Mouse (Mus musculus): Measurements from ENCODE around the gene Ankrd31. TPM values are rescaled to one million over a fixed set of nuclear protein-coding genes. Genes with fewer than 3 reads are reported as not detected.
"Not testable (repeated sequence)": the region's sequence is repeated elsewhere in the genome, so short reads cannot be mapped to it uniquely, and the experiment has no call there.

Ankrd31 gene
- polyA plus RNA-seq, 1 experiment from 2014 or later = not detected

GRCm38 (mm10) chr13:96746055-96746454, 2.0 kb upstream of the Ankrd31 start:
- Histone ChIP-seq H3K27ac (no peak overlapping the region), H3K9ac (no peak overlapping the region), H3K4me2 (replicated peaks) (no peak overlapping the region), H3K9me3 (no peaks in the 10 kb centered on the region), H3K36me3 (no peaks in the 10 kb centered on the region), H3K27me3 (no peaks in the 10 kb centered on the region), H3K4me1 (no peaks in the 10 kb centered on the region), H3K4me3 (no peak overlapping the region)
- 42% methylated on average over 6 of the region's 6 CpGs for WGBS
- no peak for ATAC-seq (ENCODE audit: low FRiP score, low read depth)

GRCm38 (mm10) chr13:96749859-96750258, 1.8 kb downstream of the Ankrd31 start:
- H3K4me2 ChIP-seq (replicated peaks) = no peak overlapping the region
- no peak for ATAC-seq (ENCODE audit: low FRiP score, low read depth)
- H3K4me3 ChIP-seq = no peak overlapping the region
- H3K36me3 ChIP-seq = no peaks in the 10 kb centered on the region
- no peaks in the 10 kb centered on the region for H3K4me1 ChIP-seq
- no peaks in the 10 kb centered on the region for H3K9me3 ChIP-seq
- no peak overlapping the region for H3K9ac ChIP-seq
- no peak overlapping the region for H3K27ac ChIP-seq
- no peaks in the 10 kb centered on the region for H3K27me3 ChIP-seq
- WGBS = 83% methylated on average over 6 of the region's 6 CpGs

- no peaks in the 10 kb centered on the region for H3K27me3 ChIP-seq
- H3K4me1 ChIP-seq = no peaks in the 10 kb centered on the region
- WGBS = 83% methylated on average over 2 of the region's 2 CpGs
- ATAC-seq (ENCODE audit: low FRiP score, low read depth) = no peak
- no peak overlapping the region for H3K4me2 ChIP-seq (replicated peaks)
- no peaks in the 10 kb centered on the region for H3K9me3 ChIP-seq
- no peak overlapping the region for H3K27ac ChIP-seq
- no peak overlapping the region for H3K4me3 ChIP-seq
- H3K36me3 ChIP-seq = no peaks in the 10 kb centered on the region
- H3K9ac ChIP-seq = no peak overlapping the region
These were observed 12.8 kb downstream of the Ankrd31 start for GRCm38 (mm10) chr13:96760848-96761247.

- H3K36me3 ChIP-seq = not testable (repeated sequence)
These were observed 38.0 kb downstream of the Ankrd31 start for GRCm38 (mm10) chr13:96786071-96786470.

GRCm38 (mm10) chr13:96793451-96793850, 45.4 kb downstream of the Ankrd31 start:
- Histone ChIP-seq H3K4me3 (no peak overlapping the region), H3K27me3 (no peaks in the 10 kb centered on the region), H3K4me1 (no peaks in the 10 kb centered on the region), H3K9ac (no peak overlapping the region), H3K36me3 (no peaks in the 10 kb centered on the region), H3K4me2 (replicated peaks) (no peak overlapping the region), H3K27ac (no peak overlapping the region), H3K9me3 (no peaks in the 10 kb centered on the region)
- WGBS = 84% methylated on average over 2 of the region's 2 CpGs
- no peak for ATAC-seq (ENCODE audit: low FRiP score, low read depth)

More at GRCm38 (mm10) chr13:96786071-96786470, 38.0 kb downstream of the Ankrd31 start:
- not testable (repeated sequence) for H3K4me1 ChIP-seq; H3K27me3 ChIP-seq; H3K9me3 ChIP-seq; H3K27ac ChIP-seq; H3K9ac ChIP-seq; H3K4me2 ChIP-seq (replicated peaks); H3K4me3 ChIP-seq; ATAC-seq (ENCODE audit: low FRiP score, low read depth)
- WGBS = 89% methylated on average over 5 of the region's 5 CpGs

GRCm38 (mm10) chr13:96795301-96795700, 47.2 kb downstream of the Ankrd31 start:
- WGBS = 72% methylated on average over 3 of the region's 3 CpGs
- Histone ChIP-seq H3K27ac (no peak overlapping the region), H3K4me2 (replicated peaks) (no peak overlapping the region), H3K4me1 (no peaks in the 10 kb centered on the region), H3K9me3 (no peaks in the 10 kb centered on the region), H3K4me3 (no peak overlapping the region), H3K36me3 (no peaks in the 10 kb centered on the region), H3K27me3 (no peaks in the 10 kb centered on the region), H3K9ac (no peak overlapping the region)
- no peak for ATAC-seq (ENCODE audit: low FRiP score, low read depth)

DNA sequence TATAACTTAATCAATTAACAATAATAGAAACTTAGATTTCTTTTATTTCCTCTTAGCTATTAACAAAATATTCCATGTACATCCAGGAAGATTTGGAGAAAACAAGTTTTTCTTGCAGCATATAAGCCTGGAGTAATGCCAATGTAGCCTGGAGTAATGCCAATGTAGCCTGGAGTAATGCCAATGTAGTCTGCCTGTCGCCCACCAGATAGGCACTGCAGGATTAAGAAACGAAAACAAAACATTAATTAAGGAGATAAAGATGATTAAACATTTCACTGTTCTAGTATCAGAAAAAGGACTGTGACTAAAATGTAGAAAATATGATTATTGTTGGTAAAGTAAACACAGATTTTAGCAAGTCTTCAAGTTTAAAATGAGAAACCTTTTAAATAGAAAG, 49.4 kb downstream of the Ankrd31 start:
- no peaks in the 10 kb centered on the region for H3K4me1 ChIP-seq
- H3K4me3 ChIP-seq = no peak overlapping the region
- no peaks in the 10 kb centered on the region for H3K36me3 ChIP-seq
- no peak for ATAC-seq (ENCODE audit: low FRiP score, low read depth)
- H3K9me3 ChIP-seq = no peaks in the 10 kb centered on the region
- no peaks in the 10 kb centered on the region for H3K27me3 ChIP-seq
- no peak overlapping the region for H3K4me2 ChIP-seq (replicated peaks)
- H3K9ac ChIP-seq = no peak overlapping the region
- H3K27ac ChIP-seq = no peak overlapping the region
- WGBS = 54% methylated on average over 2 of the region's 2 CpGs

DNA sequence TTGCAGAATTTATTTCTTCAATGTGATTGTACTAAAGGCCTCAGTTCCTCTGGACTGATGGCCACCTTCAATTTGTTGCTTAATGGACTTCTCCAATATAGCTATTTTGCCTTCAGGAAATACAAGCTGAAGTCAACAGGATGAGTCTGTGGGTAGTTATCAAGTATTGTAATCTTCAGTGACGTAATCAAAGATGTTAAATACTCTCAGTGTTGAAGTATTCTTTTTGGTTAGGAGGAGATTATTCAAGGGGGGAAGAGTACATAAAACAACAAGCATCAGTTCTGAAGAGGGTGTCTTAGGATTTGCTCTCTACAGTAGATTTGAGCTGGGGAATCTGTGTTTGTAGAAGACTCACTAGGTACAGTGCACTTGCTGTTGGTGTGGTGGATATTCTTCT, 101.7 kb downstream of the Ankrd31 start:
- H3K9me3 ChIP-seq = no peaks in the 10 kb centered on the region
- H3K36me3 ChIP-seq = no peaks in the 10 kb centered on the region
- H3K27ac ChIP-seq = no peak overlapping the region
- ATAC-seq (ENCODE audit: low FRiP score, low read depth) = no peak
- no peaks in the 10 kb centered on the region for H3K27me3 ChIP-seq
- no peak overlapping the region for H3K9ac ChIP-seq
- 93% methylated on average over 1 of the region's 1 CpGs for WGBS
- H3K4me3 ChIP-seq = no peak overlapping the region
- H3K4me2 ChIP-seq (replicated peaks) = no peak overlapping the region
- H3K4me1 ChIP-seq = no peaks in the 10 kb centered on the region

DNA sequence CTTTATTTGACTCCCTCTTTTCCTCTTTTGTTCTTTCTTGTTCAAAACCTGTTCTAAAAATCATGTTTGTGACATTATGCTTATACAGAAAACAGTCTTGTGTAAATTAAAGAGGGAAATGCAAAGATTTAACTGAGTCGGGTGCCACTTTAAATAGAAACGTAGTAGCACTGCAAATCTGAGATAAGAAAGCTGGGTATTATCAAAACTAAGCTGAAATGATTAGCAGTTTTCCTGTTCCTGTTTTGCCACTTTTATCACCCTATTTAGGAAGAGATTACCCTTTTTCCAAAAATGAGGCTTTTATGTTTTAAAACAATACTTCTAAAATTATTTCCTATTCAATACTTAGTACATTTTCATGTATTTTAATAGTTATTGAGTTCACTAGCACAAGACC, 104.1 kb downstream of the Ankrd31 start:
- no peaks in the 10 kb centered on the region for H3K27me3 ChIP-seq
- H3K4me2 ChIP-seq (replicated peaks) = no peak overlapping the region
- no peak overlapping the region for H3K27ac ChIP-seq
- no peaks in the 10 kb centered on the region for H3K36me3 ChIP-seq
- H3K9ac ChIP-seq = no peak overlapping the region
- H3K4me3 ChIP-seq = no peak overlapping the region
- H3K4me1 ChIP-seq = no peaks in the 10 kb centered on the region
- 66% methylated on average over 2 of the region's 2 CpGs for whole genome bisulfite sequencing
- no peak for ATAC-seq (ENCODE audit: low FRiP score, low read depth)
- H3K9me3 ChIP-seq = no peaks in the 10 kb centered on the region

DNA sequence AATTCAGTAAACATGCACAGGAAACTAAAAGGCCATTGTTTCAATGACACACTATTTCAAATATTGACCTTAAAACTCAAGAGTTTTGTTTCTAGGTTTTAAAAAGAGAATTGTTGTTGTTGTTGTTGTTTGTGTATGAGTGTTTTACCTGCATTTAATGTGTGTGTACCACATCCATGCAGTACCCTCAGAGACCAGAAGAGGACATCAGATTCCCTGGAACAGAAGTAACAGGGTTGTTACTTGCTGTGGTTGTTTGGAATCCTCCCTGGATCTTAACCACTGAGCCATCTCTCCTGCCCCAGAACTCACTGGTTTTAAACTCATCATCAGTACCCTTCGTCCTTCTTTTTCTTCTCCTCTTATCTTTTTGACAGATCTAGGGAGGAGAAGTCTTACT, 105.2 kb downstream of the Ankrd31 start:
- no peak overlapping the region for H3K9ac ChIP-seq
- WGBS = 64% methylated on average over 1 of the region's 1 CpGs
- ATAC-seq (ENCODE audit: low FRiP score, low read depth) = no peak
- H3K27me3 ChIP-seq = no peaks in the 10 kb centered on the region
- H3K4me1 ChIP-seq = no peaks in the 10 kb centered on the region
- no peaks in the 10 kb centered on the region for H3K36me3 ChIP-seq
- no peak overlapping the region for H3K4me2 ChIP-seq (replicated peaks)
- no peak overlapping the region for H3K4me3 ChIP-seq
- no peaks in the 10 kb centered on the region for H3K9me3 ChIP-seq
- H3K27ac ChIP-seq = no peak overlapping the region

DNA sequence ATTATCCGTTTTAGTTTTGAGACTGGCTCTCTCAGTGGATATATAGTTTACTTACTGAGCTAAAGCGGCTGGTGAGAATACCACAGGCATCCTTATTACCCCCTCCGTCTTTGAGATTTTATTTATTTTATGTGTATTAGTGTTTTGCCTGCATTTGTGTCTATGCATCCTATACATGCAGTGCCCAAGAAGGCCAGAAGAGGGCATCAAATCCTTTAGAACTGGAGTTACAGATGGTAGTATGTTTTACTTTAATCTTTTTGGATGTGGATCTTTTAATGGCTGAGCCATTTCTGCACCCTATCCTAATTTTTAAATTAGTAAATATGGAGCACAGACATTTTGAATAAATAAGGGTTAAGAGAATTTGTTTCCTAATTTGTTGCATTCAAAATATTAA, 107.1 kb downstream of the Ankrd31 start:
- no peaks in the 10 kb centered on the region for H3K4me1 ChIP-seq
- H3K4me2 ChIP-seq (replicated peaks) = no peak overlapping the region
- 24% methylated on average over 3 of the region's 3 CpGs for WGBS
- no peaks in the 10 kb centered on the region for H3K27me3 ChIP-seq
- H3K27ac ChIP-seq = no peak overlapping the region
- ATAC-seq (ENCODE audit: low FRiP score, low read depth) = no peak
- H3K9me3 ChIP-seq = no peaks in the 10 kb centered on the region
- H3K9ac ChIP-seq = no peak overlapping the region
- H3K4me3 ChIP-seq = no peak overlapping the region
- H3K36me3 ChIP-seq = no peaks in the 10 kb centered on the region

DNA sequence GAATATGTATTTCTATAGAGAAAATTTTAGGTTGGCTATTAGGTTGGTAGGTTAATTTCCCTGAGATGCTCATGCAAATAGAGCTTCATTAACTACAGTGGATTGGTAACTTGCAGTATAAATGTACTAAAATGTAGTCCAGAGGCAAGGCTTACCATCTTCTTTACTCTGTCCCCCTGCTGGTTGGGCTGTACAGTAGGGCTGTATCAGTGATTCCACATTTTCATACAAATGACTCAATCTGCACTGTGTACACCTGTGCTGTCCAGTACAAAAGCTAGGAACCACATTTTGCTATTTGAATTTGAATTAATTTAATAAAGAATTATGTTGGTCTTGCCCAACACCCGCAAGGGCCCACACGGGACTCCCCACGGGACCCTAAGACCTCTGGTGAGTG, 111.1 kb downstream of the Ankrd31 start:
- Histone ChIP-seq H3K36me3 (no peaks in the 10 kb centered on the region), H3K9ac (no peak overlapping the region), H3K4me3 (no peak overlapping the region), H3K4me2 (replicated peaks) (no peak overlapping the region), H3K27ac (no peak overlapping the region), H3K27me3 (no peaks in the 10 kb centered on the region), H3K9me3 (no peaks in the 10 kb centered on the region), H3K4me1 (no peaks in the 10 kb centered on the region)
- WGBS = 92% methylated on average over 3 of the region's 3 CpGs
- no peak for ATAC-seq (ENCODE audit: low FRiP score, low read depth)

GRCm38 (mm10) chr13:96870742-96871141, 122.7 kb downstream of the Ankrd31 start:
- H3K9ac ChIP-seq = no peak overlapping the region
- no peak for ATAC-seq (ENCODE audit: low FRiP score, low read depth)
- no peaks in the 10 kb centered on the region for H3K9me3 ChIP-seq
- no peaks in the 10 kb centered on the region for H3K4me1 ChIP-seq
- H3K36me3 ChIP-seq = no peaks in the 10 kb centered on the region
- H3K4me2 ChIP-seq (replicated peaks) = no peak overlapping the region
- H3K27ac ChIP-seq = no peak overlapping the region
- no peaks in the 10 kb centered on the region for H3K27me3 ChIP-seq
- 73% methylated on average over 4 of the region's 4 CpGs for WGBS
- no peak overlapping the region for H3K4me3 ChIP-seq
